Mouse (Mus musculus): ENCODE results near the gene Rnf10. TPM values are rescaled to one million over a fixed set of nuclear protein-coding genes. Genes with fewer than 3 reads are reported as not detected.

Rnf10 gene
- polyA plus RNA-seq, 1 experiment from 2014 or later = 137 TPM

DNA sequence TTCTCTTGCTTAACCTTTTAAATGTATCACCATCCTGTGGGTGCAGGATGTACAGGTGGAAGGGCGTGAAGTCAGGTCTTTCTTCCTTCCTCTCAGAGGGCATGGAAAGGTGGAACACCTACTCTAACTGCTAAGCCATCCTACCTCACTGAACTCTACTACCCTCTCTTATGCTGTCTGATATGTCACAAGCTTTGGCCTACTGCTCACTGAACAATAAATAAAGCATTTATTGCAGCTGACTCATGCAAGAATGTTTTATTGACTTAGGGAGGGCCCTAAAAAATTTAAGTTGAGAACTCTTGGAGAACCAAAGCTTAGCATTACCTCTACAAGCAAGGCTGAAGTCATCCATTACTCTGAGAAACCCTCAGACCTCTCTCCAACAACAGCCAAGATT is 2.7 kb downstream of the Rnf10 start:
- peaks cover 69% of the 10 kb centered on the region for H3K4me1 ChIP-seq (ENCODE audit: control insufficient read depth, low read depth, low read length)
- WGBS (ENCODE audit: insufficient replicate concordance) = 81% methylated on average over 1 of the region's 1 CpGs
- H3K9me3 ChIP-seq (replicated peaks; ENCODE audit: control insufficient read depth, low read length) = no peaks in the 10 kb centered on the region
- H3K36me3 ChIP-seq (ENCODE audit: control insufficient read depth, insufficient read depth) = peaks cover 4% of the 10 kb centered on the region; the same call in 1 of the 2 replicates
- H3K9ac ChIP-seq (ENCODE audit: low read depth, low read length) = peak overlapping the region; percentile 60
- H3K27me3 ChIP-seq (ENCODE audit: control insufficient read depth, insufficient read depth, low read depth, low read length) = no peaks in the 10 kb centered on the region
- peak overlapping the region; percentile 96 for H3K4me3 ChIP-seq (ENCODE audit: low read depth, low read length)
- ATAC-seq (ENCODE audit: low read depth) = no peak
- peak overlapping the region; percentile 99 for H3K27ac ChIP-seq (ENCODE audit: low read length)
- H3K4me2 ChIP-seq (ENCODE audit: low read depth, low read length) = peak overlapping the region; percentile 74

DNA sequence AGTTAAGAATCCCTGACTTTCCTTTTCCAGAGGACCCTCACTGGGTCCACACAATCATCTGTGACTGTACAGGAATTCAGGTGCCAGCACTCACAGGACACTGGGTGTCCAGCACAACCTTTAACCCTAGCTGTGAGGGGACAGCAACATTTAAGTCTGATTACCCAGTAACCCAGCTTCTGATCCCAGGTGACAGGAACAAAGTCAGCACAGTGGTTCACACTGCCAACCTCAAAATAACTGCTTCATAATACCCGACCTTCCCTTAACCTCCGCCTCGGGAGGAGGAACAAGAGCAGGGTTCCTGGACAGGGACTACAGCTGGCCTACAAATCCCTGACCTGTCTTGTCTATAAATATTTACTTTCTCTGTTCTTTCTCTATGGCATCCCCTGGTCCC is 4.4 kb downstream of the Rnf10 start:
- peaks cover 69% of the 10 kb centered on the region for H3K4me1 ChIP-seq (ENCODE audit: control insufficient read depth, low read depth, low read length)
- peaks cover 6% of the 10 kb centered on the region; the same call in 1 of the 2 replicates for H3K36me3 ChIP-seq (ENCODE audit: control insufficient read depth, insufficient read depth)

DNA sequence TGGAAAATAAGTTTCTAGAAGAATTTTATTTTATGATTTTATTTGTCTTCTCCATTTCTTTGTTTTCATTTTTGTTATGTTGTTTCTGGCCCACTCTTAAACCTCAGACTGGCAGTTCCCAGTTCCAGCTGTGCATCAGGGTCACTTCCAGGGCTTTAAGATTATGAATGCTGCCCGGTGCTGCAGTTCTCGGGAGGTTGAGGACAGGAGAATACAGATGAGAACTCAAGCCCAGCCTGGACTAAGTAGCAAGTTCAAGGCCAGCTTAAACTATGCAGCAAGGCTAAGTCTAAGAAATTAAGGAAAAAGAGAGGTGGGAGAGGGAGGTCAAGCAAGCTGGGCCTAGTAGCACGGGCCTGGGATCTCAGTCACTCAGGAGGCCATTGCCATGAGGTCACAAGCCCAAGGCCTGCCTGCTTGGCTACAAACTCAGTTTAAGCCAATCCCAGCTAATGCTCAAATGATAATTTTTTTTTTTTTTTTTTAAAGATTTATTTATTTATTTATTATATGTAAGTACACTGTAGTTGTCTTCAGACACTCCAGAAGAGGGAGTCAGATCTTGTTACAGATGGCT is 5.1 kb downstream of the Rnf10 start:
- H3K36me3 ChIP-seq (ENCODE audit: control insufficient read depth, insufficient read depth) = peaks cover 11% of the 10 kb centered on the region
- ATAC-seq (ENCODE audit: low read depth) = no peak
- peak overlapping the region; percentile 99 for H3K27ac ChIP-seq (ENCODE audit: low read length)
- H3K9me3 ChIP-seq (replicated peaks; ENCODE audit: control insufficient read depth, low read length) = no peaks in the 10 kb centered on the region
- peak overlapping the region; percentile 96 for H3K4me3 ChIP-seq (ENCODE audit: low read depth, low read length)
- peaks cover 72% of the 10 kb centered on the region for H3K4me1 ChIP-seq (ENCODE audit: control insufficient read depth, low read depth, low read length)
- peak overlapping the region; percentile 74 for H3K4me2 ChIP-seq (ENCODE audit: low read depth, low read length)
- H3K9ac ChIP-seq (ENCODE audit: low read depth, low read length) = peak overlapping the region; percentile 68
- no peaks in the 10 kb centered on the region for H3K27me3 ChIP-seq (ENCODE audit: control insufficient read depth, insufficient read depth, low read depth, low read length)
- 23% methylated on average over 3 of the region's 3 CpGs for WGBS (ENCODE audit: insufficient replicate concordance)

More for the DNA sequence above, 4.4 kb downstream of the Rnf10 start:
- no peak for ATAC-seq (ENCODE audit: low read depth)
- Histone ChIP-seq H3K27ac (ENCODE audit: low read length) (peak overlapping the region; percentile 99), H3K4me3 (ENCODE audit: low read depth, low read length) (peak overlapping the region; percentile 96), H3K9ac (ENCODE audit: low read depth, low read length) (peak overlapping the region; percentile 60), H3K27me3 (ENCODE audit: control insufficient read depth, insufficient read depth, low read depth, low read length) (no peaks in the 10 kb centered on the region), H3K4me2 (ENCODE audit: low read depth, low read length) (peak overlapping the region; percentile 74), H3K9me3 (replicated peaks; ENCODE audit: control insufficient read depth, low read length) (no peaks in the 10 kb centered on the region)
- WGBS (ENCODE audit: insufficient replicate concordance) = 29% methylated on average over 3 of the region's 3 CpGs

DNA sequence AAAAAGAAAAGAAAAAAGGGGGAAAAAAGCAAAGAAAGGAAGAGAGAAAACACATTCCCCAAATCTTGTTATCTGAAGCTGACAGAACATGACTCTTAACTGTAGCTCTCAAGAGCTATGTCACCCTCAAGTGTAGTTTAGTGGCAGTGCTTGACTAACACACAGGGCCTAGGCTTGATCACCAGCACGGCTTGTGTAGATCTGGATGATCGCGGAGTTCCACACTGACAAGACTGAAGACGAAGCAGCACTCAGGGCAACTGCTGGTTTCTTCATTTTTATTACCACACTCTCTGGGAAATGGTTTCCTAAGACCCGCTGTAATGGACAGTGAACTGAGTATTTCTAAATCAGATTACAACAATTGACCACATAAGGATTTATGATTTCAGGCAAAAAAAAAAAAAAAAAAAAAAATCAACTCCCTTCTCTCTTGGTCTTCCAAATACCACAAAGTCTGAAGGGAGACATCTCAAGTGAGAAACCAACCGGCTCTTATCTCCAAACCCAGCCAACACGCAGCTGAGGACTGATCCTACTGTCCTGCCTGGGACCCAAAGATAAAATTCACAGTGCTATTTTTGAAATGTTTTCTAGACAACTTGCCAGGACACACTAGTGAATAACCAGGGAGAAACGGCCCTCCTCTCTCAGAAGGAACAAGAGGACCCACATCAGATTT is 5.8 kb downstream of the Rnf10 start:
- H3K9ac ChIP-seq (ENCODE audit: low read depth, low read length) = peak overlapping the region; percentile 68
- WGBS (ENCODE audit: insufficient replicate concordance) = 21% methylated on average over 8 of the region's 8 CpGs
- no peaks in the 10 kb centered on the region for H3K27me3 ChIP-seq (ENCODE audit: control insufficient read depth, insufficient read depth, low read depth, low read length)
- H3K9me3 ChIP-seq (replicated peaks; ENCODE audit: control insufficient read depth, low read length) = no peaks in the 10 kb centered on the region
- peak overlapping the region; percentile 99 for H3K27ac ChIP-seq (ENCODE audit: low read length)
- H3K4me2 ChIP-seq (ENCODE audit: low read depth, low read length) = peak overlapping the region; percentile 74
- ATAC-seq (ENCODE audit: low read depth) = peak; percentile 89
- H3K4me1 ChIP-seq (ENCODE audit: control insufficient read depth, low read depth, low read length) = peaks cover 77% of the 10 kb centered on the region
- H3K36me3 ChIP-seq (ENCODE audit: control insufficient read depth, insufficient read depth) = peaks cover 14% of the 10 kb centered on the region
- peak overlapping the region; percentile 96 for H3K4me3 ChIP-seq (ENCODE audit: low read depth, low read length)

DNA sequence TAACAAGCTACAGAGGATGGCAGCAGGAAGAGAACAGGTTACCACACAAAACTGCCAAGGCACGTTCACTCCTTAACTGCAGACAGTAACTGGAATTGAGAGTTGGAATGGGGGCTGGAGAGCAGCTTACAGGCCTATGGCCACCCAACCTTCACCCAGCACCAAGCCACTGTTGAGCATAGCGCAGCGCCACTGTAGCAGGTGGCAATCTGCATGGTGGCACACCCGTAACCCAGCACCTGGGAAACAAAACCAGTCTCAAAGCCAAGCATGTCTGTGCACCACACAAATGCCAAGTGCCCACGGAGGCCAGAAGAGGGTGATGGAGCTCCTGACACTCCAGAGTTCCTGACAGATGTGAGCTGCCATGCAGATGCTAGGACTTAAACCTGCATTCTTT is 6.4 kb downstream of the Rnf10 start:
- H3K36me3 ChIP-seq (ENCODE audit: control insufficient read depth, insufficient read depth) = peaks cover 14% of the 10 kb centered on the region
- WGBS (ENCODE audit: insufficient replicate concordance) = 63% methylated on average over 5 of the region's 5 CpGs
- H3K4me1 ChIP-seq (ENCODE audit: control insufficient read depth, low read depth, low read length) = peaks cover 80% of the 10 kb centered on the region

DNA sequence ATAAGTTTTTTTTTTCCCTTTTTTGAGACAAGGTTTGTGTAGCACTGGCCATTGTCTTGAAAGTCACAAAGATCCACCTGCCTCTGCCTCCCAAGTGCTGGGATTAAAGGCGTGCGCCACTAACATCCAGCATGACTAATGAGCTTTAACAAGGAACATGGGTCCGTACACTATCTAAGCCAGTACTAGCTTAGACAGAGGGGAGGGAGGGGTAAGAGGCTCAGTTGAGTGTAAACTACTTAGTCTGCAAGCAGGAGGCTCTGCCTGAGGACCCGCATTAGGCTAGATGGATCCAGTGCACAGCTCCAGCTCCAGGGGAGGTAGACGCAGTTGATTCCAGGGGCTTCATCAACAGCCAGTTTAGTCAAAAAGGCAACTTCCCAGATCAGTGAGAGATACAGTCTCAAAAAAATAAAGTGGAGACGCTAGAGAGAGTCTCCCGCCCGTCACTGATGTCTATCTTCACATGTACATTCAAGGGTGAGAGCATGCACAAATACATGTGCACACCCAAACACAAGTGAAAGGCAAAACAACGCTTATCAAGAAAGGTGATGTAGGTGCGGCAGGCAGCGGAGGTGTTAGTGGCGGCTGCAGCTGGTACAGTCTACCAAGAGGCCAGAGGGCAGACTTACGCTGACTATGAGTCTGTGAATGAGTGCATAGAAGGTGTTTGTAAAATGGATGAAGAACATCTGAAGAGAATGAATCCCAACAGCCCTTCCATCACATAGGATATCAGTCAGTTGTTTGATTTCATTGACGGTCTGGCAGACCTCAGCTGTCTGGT is 10.0 kb downstream of the Rnf10 start:
- peaks cover 57% of the 10 kb centered on the region for H3K4me1 ChIP-seq (ENCODE audit: control insufficient read depth, low read depth, low read length)
- H3K4me3 ChIP-seq (ENCODE audit: low read depth, low read length) = no peak overlapping the region
- no peaks in the 10 kb centered on the region for H3K27me3 ChIP-seq (ENCODE audit: control insufficient read depth, insufficient read depth, low read depth, low read length)
- H3K9me3 ChIP-seq (replicated peaks; ENCODE audit: control insufficient read depth, low read length) = no peaks in the 10 kb centered on the region
- WGBS (ENCODE audit: insufficient replicate concordance) = 85% methylated on average over 14 of the region's 14 CpGs
- no peak for ATAC-seq (ENCODE audit: low read depth)
- H3K36me3 ChIP-seq (ENCODE audit: control insufficient read depth, insufficient read depth) = peaks cover 38% of the 10 kb centered on the region
- no peak overlapping the region for H3K9ac ChIP-seq (ENCODE audit: low read depth, low read length)
- no peak overlapping the region for H3K27ac ChIP-seq (ENCODE audit: low read length)
- no peak overlapping the region for H3K4me2 ChIP-seq (ENCODE audit: low read depth, low read length)

More for the DNA sequence above, 6.4 kb downstream of the Rnf10 start:
- Histone ChIP-seq H3K9me3 (replicated peaks; ENCODE audit: control insufficient read depth, low read length) (no peaks in the 10 kb centered on the region), H3K27ac (ENCODE audit: low read length) (peak overlapping the region; percentile 99), H3K27me3 (ENCODE audit: control insufficient read depth, insufficient read depth, low read depth, low read length) (no peaks in the 10 kb centered on the region), H3K4me2 (ENCODE audit: low read depth, low read length) (peak overlapping the region; percentile 68), H3K4me3 (ENCODE audit: low read depth, low read length) (peak overlapping the region; percentile 49), H3K9ac (ENCODE audit: low read depth, low read length) (peak overlapping the region; percentile 63)
- peak; percentile 48 for ATAC-seq (ENCODE audit: low read depth)

DNA sequence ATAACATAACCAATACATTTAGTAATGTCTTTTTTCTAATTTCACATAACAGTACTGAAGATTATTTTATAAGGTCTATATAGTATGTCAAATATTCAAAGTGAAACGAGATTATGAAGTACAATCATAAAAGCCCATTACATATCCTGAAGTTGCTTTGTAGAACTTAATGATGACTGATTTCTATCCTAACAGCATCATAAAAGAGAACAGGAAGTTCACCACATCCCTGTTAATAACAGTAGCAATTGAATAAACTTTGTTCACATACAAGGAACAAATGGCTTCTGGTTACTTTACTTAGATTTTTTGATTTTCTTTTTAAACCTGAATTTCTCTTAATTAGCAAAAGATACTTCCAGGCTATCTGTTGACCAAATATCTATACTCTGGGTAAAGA is 10.8 kb downstream of the Rnf10 start:
- ATAC-seq (ENCODE audit: low read depth) = no peak
- Histone ChIP-seq H3K27ac (ENCODE audit: low read length) (no peak overlapping the region), H3K4me3 (ENCODE audit: low read depth, low read length) (no peak overlapping the region), H3K27me3 (ENCODE audit: control insufficient read depth, insufficient read depth, low read depth, low read length) (no peaks in the 10 kb centered on the region), H3K4me1 (ENCODE audit: control insufficient read depth, low read depth, low read length) (peaks cover 54% of the 10 kb centered on the region), H3K9me3 (replicated peaks; ENCODE audit: control insufficient read depth, low read length) (no peaks in the 10 kb centered on the region), H3K4me2 (ENCODE audit: low read depth, low read length) (no peak overlapping the region), H3K9ac (ENCODE audit: low read depth, low read length) (no peak overlapping the region), H3K36me3 (ENCODE audit: control insufficient read depth, insufficient read depth) (peaks cover 46% of the 10 kb centered on the region)
- 71% methylated on average over 1 of the region's 1 CpGs for WGBS (ENCODE audit: insufficient replicate concordance)

DNA sequence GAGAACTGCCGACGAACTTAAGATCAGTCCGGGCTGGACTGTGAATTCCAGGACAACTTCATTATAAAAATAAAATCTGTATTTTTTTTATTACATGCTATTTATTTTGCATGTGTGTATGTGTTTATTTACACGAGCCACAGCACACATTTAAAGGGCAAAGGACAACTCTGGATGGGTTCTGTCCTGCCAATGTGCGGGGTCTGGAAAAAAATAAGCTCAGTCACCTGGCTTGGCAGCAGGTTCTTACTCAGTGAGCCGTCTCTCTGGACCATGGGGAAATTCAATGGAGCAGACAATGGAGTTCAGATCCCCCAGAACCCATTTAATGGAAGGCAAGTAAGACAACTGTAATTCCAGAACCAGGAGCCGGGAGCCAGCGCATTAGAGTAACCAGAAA is 11.6 kb downstream of the Rnf10 start:
- no peak overlapping the region for H3K4me2 ChIP-seq (ENCODE audit: low read depth, low read length)
- H3K4me3 ChIP-seq (ENCODE audit: low read depth, low read length) = no peak overlapping the region
- H3K27ac ChIP-seq (ENCODE audit: low read length) = no peak overlapping the region

DNA sequence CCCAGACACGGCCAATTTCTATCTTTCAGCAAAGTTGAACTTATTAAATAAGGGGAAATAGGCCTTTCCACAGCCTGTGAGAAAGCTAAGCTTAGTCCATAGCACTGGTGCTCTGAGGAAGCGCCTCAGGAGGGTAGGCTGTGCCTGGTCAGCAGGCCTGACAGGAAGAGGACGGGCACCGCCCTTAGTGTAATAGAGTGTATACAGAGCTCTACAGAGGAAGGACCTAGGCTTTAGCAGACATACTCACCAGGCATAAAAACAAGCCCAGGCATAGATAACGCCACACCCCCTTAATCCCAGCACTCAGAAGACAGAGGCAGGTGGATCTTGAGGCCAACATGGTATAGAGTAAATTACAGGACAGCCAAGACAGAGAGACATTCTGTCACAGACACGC is 12.3 kb downstream of the Rnf10 start:
- peaks cover 62% of the 10 kb centered on the region for H3K36me3 ChIP-seq (ENCODE audit: control insufficient read depth, insufficient read depth)
- WGBS (ENCODE audit: insufficient replicate concordance) = 74% methylated on average over 6 of the region's 6 CpGs
- no peaks in the 10 kb centered on the region for H3K9me3 ChIP-seq (replicated peaks; ENCODE audit: control insufficient read depth, low read length)
- H3K4me1 ChIP-seq (ENCODE audit: control insufficient read depth, low read depth, low read length) = peaks cover 39% of the 10 kb centered on the region
- no peak overlapping the region for H3K4me3 ChIP-seq (ENCODE audit: low read depth, low read length)
- ATAC-seq (ENCODE audit: low read depth) = peak; percentile 79
- H3K9ac ChIP-seq (ENCODE audit: low read depth, low read length) = no peak overlapping the region
- no peaks in the 10 kb centered on the region for H3K27me3 ChIP-seq (ENCODE audit: control insufficient read depth, insufficient read depth, low read depth, low read length)
- H3K4me2 ChIP-seq (ENCODE audit: low read depth, low read length) = no peak overlapping the region
- H3K27ac ChIP-seq (ENCODE audit: low read length) = no peak overlapping the region

More for the DNA sequence above, 11.6 kb downstream of the Rnf10 start:
- ATAC-seq (ENCODE audit: low read depth) = no peak
- Histone ChIP-seq H3K9ac (ENCODE audit: low read depth, low read length) (no peak overlapping the region), H3K4me1 (ENCODE audit: control insufficient read depth, low read depth, low read length) (peaks cover 47% of the 10 kb centered on the region), H3K36me3 (ENCODE audit: control insufficient read depth, insufficient read depth) (peaks cover 54% of the 10 kb centered on the region), H3K27me3 (ENCODE audit: control insufficient read depth, insufficient read depth, low read depth, low read length) (no peaks in the 10 kb centered on the region), H3K9me3 (replicated peaks; ENCODE audit: control insufficient read depth, low read length) (no peaks in the 10 kb centered on the region)
- 91% methylated on average over 8 of the region's 8 CpGs for WGBS (ENCODE audit: insufficient replicate concordance)
